Mouse (Mus musculus) thymus, adult 2 months (tissue): ENCODE results near the gene Slc9a9. TPM values are rescaled to one million over a fixed set of nuclear protein-coding genes. Genes with fewer than 3 reads are reported as not detected.

Experiments
- DNase-seq: peaks from one replicate; pipeline ENCODE4 v3.0.0; 2021
- H3K27ac ChIP-seq: fragments of 200-500 bp; 2 replicates; pipeline ENCODE4 v1.5.1; 2012; ENCODE audit warnings: low read length, control low read depth; ENCODE audit not compliant: control insufficient read depth, insufficient read depth
- H3K27me3 ChIP-seq: fragments of 200-500 bp; 2 replicates; pipeline ENCODE4 v1.6.1; 2012; ENCODE audit warnings: mild to moderate bottlenecking, low read length, moderate library complexity, mixed read lengths; ENCODE audit not compliant: control insufficient read depth, insufficient read depth
- H3K36me3 ChIP-seq: fragments of 200-500 bp; 2 replicates; pipeline ENCODE4 v1.6.1; 2012; ENCODE audit warnings: mild to moderate bottlenecking, low read length, moderate library complexity; ENCODE audit not compliant: control insufficient read depth, insufficient read depth
- H3K4me1 ChIP-seq: fragments of 200-500 bp; replicated peaks from 2 replicates; pipeline ENCODE4 v1.6.1; 2012; ENCODE audit warnings: low read length; ENCODE audit not compliant: control insufficient read depth, insufficient read depth
- H3K4me3 ChIP-seq: fragments of 200-500 bp; 2 replicates; pipeline ENCODE4 v1.5.1; 2012; ENCODE audit warnings: mild to moderate bottlenecking, low read length, control low read depth, moderate library complexity; ENCODE audit not compliant: control insufficient read depth, insufficient read depth
- CTCF ChIP-seq: fragments of 200-500 bp; IDR thresholded peaks from 2 replicates; pipeline ENCODE4 v1.5.1; 2012; ENCODE audit warnings: mild to moderate bottlenecking, control low read depth, low read length, moderate library complexity, borderline replicate concordance; ENCODE audit not compliant: control insufficient read depth, poor library complexity, insufficient read depth; ENCODE audit errors: extremely low read depth
- POLR2A ChIP-seq: fragments of 200-500 bp; IDR thresholded peaks from 2 replicates; pipeline ENCODE4 v1.6.1; 2012; ENCODE audit warnings: mild to moderate bottlenecking, low read length, control low read depth, moderate library complexity; ENCODE audit not compliant: control insufficient read depth, poor library complexity, insufficient read depth; ENCODE audit errors: extremely low read depth
- WGBS: fragments of 180-500 bp; shearing (Covaris S2); methylation state at CpG from one replicate; pipeline ENCODE4 v1.1.7; 2018; 5-methylcytosine and 5-hydroxymethylcytosine counted together
- polyA plus RNA-seq: library from polyadenylated mRNA; depleted of rRNA; stranded (reverse); fragments of >200 nt; gene quantifications from 2 replicates; pipeline ENCODE4 v1.2.3, GENCODE M21; 2012

Gene Slc9a9
- polyA plus RNA-seq, 1 experiment = 49.7 TPM

- DNase-seq = peak; percentile 60
- H3K36me3 ChIP-seq = peaks cover 34% of the 10 kb centered on the region
- H3K4me1 ChIP-seq = peaks cover 35% of the 10 kb centered on the region
- peak overlapping the region; percentile 95 for H3K27ac ChIP-seq
- TF ChIP-seq POLR2A (no peak), CTCF (no peak)
- no peak overlapping the region for H3K4me3 ChIP-seq
- 4% methylated on average over 10 of the region's 10 CpGs for WGBS
- no peaks in the 10 kb centered on the region for H3K27me3 ChIP-seq
Observed at GRCm38 (mm10) chr9:94691311-94692087, 21.8 kb downstream of the Slc9a9 start.

DNA sequence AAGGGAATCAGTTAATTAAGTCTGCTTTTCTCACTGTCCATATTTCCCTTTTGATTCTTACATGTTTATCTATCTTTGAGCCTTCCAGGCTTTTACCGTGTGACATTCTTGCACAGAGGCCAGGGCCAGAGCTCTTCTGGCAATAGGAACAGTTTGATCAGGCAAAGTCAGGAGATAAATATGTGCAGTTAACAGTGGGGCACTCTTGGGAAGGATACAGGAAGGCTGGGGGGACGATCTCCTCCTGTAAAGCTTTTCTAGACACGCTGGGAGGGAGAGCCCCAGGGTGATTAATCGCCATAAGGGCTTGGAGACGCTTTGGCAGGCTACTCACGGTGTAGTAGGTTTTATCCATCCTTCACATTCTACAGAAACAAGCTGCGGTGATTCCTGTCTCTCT lies 22.4 kb downstream of the Slc9a9 start:
- Histone ChIP-seq H3K27ac (peak overlapping the region; percentile 95), H3K4me1 (peaks cover 42% of the 10 kb centered on the region), H3K36me3 (peaks cover 28% of the 10 kb centered on the region), H3K27me3 (no peaks in the 10 kb centered on the region), H3K4me3 (no peak overlapping the region)
- WGBS = 16% methylated on average over 7 of the region's 7 CpGs
- no peak for TF ChIP-seq POLR2A
- TF ChIP-seq CTCF = no peak
- DNase-seq = no peak

DNA sequence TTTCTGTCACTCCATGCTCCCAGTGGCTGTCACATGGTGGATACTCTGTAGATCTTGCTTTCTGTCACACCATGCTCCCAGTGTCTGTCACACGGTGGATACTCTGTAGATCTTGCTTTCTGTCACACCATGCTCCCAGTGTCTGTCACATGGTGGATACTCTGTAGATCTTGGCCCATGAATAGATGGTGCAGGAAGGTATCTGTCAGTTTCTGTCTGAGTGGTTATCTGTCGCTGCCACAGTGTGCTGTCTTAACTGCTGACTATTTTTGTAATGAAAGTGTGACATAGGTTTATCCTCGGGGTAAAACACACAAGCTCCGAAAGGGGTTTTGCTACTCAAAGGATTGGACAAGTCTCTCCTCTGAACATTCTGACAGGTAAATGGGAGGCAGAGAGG lies 24.5 kb downstream of the Slc9a9 start:
- WGBS = 93% methylated on average over 4 of the region's 4 CpGs
- Histone ChIP-seq H3K27ac (no peak overlapping the region), H3K27me3 (no peaks in the 10 kb centered on the region), H3K4me3 (no peak overlapping the region), H3K36me3 (peaks cover 12% of the 10 kb centered on the region), H3K4me1 (peaks cover 48% of the 10 kb centered on the region)
- TF ChIP-seq POLR2A = no peak
- no peak for TF ChIP-seq CTCF
- no peak for DNase-seq

GRCm38 (mm10) chr9:94694983-94695382 lies 25.3 kb downstream of the Slc9a9 start:
- H3K27ac ChIP-seq = no peak overlapping the region
- peaks cover 45% of the 10 kb centered on the region for H3K4me1 ChIP-seq
- no peaks in the 10 kb centered on the region for H3K27me3 ChIP-seq
- DNase-seq = no peak
- TF ChIP-seq POLR2A (no peak), CTCF (no peak)
- 95% methylated on average over 3 of the region's 3 CpGs for WGBS
- peaks cover 10% of the 10 kb centered on the region for H3K36me3 ChIP-seq
- H3K4me3 ChIP-seq = no peak overlapping the region

GRCm38 (mm10) chr9:94696539-94697079 lies 26.9 kb downstream of the Slc9a9 start:
- H3K27ac ChIP-seq = peak overlapping the region; percentile 40; the same call in 1 of the 2 replicates
- peaks cover 35% of the 10 kb centered on the region for H3K4me1 ChIP-seq
- WGBS = 42% methylated on average over 9 of the region's 9 CpGs
- DNase-seq = peak; percentile 33
- TF ChIP-seq CTCF (no peak), POLR2A (no peak)
- H3K36me3 ChIP-seq = peaks cover 6% of the 10 kb centered on the region; the same call in 1 of the 2 replicates
- no peaks in the 10 kb centered on the region for H3K27me3 ChIP-seq
- no peak overlapping the region for H3K4me3 ChIP-seq

DNA sequence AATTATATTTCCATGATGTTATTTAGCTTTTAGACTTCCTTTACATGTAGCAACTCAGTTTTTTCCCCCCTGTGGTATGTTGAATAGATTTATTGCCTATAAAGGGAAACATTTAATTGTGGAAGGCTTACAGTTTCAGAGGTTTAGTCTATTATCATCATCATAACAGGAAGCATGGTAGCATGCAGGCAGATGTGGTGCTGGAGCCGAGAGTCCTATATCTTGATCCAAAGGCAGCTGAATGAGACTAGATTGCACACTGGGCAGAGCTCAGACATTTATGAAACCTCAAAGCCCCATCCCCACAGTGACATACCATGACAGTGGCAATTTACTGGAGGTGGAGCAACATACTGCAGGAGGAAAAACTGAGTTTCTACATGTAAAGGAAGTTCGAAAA lies 28.5 kb downstream of the Slc9a9 start:
- Histone ChIP-seq H3K4me3 (no peak overlapping the region), H3K27ac (0 out of 2 replicates have a peak overlapping the region, but pooled peaks have one; percentile 13), H3K4me1 (peaks cover 26% of the 10 kb centered on the region), H3K27me3 (no peaks in the 10 kb centered on the region), H3K36me3 (peaks cover 9% of the 10 kb centered on the region; the same call in 1 of the 2 replicates)
- no peak for DNase-seq
- TF ChIP-seq POLR2A (no peak), CTCF (no peak)
- 25% methylated on average over 2 of the region's 2 CpGs for WGBS
